Mouse (Mus musculus) G1E (cell line): Measurements from ENCODE around the gene Fam241a. TPM values are rescaled to one million over a fixed set of nuclear protein-coding genes. Genes with fewer than 3 reads are reported as not detected.

Experiments used
- ATAC-seq: 2 replicates; pipeline ENCODE4 v1.8.0; 2016; ENCODE audit warnings: mild to moderate bottlenecking; ENCODE audit not compliant: insufficient number of reproducible peaks, poor library complexity, low FRiP score, severe bottlenecking; ENCODE audit errors: extremely low read depth
- DNase-seq: peaks from one replicate; pipeline ENCODE4 v3.0.0; 2012; ENCODE audit warnings: low spot score
- H3K27me3 ChIP-seq: 2 replicates; pipeline ENCODE4 v1.6.1; 2012; ENCODE audit warnings: mild to moderate bottlenecking, low read length, inconsistent platforms; ENCODE audit not compliant: insufficient read depth
- H3K36me3 ChIP-seq: replicated peaks from 2 replicates; pipeline ENCODE3; 2012; ENCODE audit warnings: mild to moderate bottlenecking, inconsistent platforms
- H3K4me1 ChIP-seq: 2 replicates; pipeline ENCODE4 v1.6.1; 2012; ENCODE audit warnings: low read depth, low read length, inconsistent platforms, mixed read lengths; ENCODE audit not compliant: insufficient read depth
- H3K4me3 ChIP-seq: 2 replicates; pipeline ENCODE4 v1.5.1; 2012; ENCODE audit warnings: low read depth, mild to moderate bottlenecking, inconsistent platforms, low read length, moderate library complexity, mixed read lengths
- H3K9me3 ChIP-seq: replicated peaks from 2 replicates; pipeline ENCODE4 v1.6.1; 2012; ENCODE audit warnings: inconsistent platforms
- CTCF ChIP-seq: IDR thresholded peaks from 2 replicates; pipeline ENCODE4 v1.5.1; 2012; ENCODE audit warnings: low read depth, low read length, inconsistent platforms, mixed read lengths
- GATA1 ChIP-seq: IDR thresholded peaks from 2 replicates; pipeline ENCODE4 v1.6.1; 2012; ENCODE audit warnings: borderline replicate concordance, low read length, inconsistent platforms, mixed read lengths
- GATA2 ChIP-seq: IDR thresholded peaks from 2 replicates; pipeline ENCODE4 v1.6.1; 2012; ENCODE audit warnings: low read depth, low read length, inconsistent platforms, borderline replicate concordance
- POLR2AphosphoS5 ChIP-seq: IDR thresholded peaks from 2 replicates; pipeline ENCODE4 v1.6.1; 2012; ENCODE audit warnings: low read depth, low read length, inconsistent platforms; ENCODE audit not compliant: insufficient replicate concordance
- TAL1 ChIP-seq: conservative IDR thresholded peaks from 2 replicates; pipeline ENCODE4 v1.6.1; 2012; ENCODE audit warnings: low read depth, low read length, inconsistent platforms, mixed read lengths
- polyA plus RNA-seq: library from polyadenylated mRNA; stranded (reverse); fragments of >175 nt; gene quantifications from 2 replicates; pipeline ENCODE4 v1.2.3, GENCODE M21; 2012
- total RNA-seq, 2 experiments: library from RNA; stranded (forward) in 1 of 2; stranded (reverse) in 1 of 2; fragments of 200-1000 nt in 1 of 2; fragments of >200 nt in 1 of 2; fragmentation: Nextera tagmentation in 1 of 2; gene quantifications; 2 replicates each; pipeline ENCODE4 v1.2.3; 2014 to 2017

Gene Fam241a
- total and polyA plus RNA-seq, 3 experiments = 22.5 to 49.7 (median 27.7) TPM

DNA sequence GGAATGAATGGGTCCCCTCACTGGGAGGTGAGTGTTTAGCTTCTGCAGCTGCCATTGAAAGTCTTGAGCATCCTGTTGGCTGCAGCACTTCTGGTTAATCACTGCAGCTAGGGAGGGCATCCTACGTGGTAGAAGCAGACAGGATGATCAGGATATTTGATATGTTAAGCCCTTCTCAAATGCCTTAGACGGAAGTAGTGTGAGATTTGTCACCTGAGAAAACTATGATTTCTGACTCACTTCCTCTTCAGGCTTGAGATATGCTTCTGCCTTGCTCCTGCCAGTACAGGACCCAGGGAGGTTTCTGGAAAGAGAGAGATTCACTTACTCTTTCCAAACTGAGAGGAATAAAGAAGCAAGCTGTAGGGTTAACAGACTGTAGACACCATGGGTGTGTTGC lies 27.1 kb upstream of the Fam241a start:
- H3K4me3 ChIP-seq = no peak overlapping the region
- no peak for ATAC-seq
- H3K4me1 ChIP-seq = peaks cover 27% of the 10 kb centered on the region
- no peaks in the 10 kb centered on the region for H3K9me3 ChIP-seq
- DNase-seq = no peak
- no peak for TF ChIP-seq TAL1
- no peak for TF ChIP-seq POLR2AphosphoS5
- TF ChIP-seq GATA2 = no peak
- TF ChIP-seq GATA1 = no peak
- TF ChIP-seq CTCF = no peak
- no peaks in the 10 kb centered on the region for H3K27me3 ChIP-seq
- H3K36me3 ChIP-seq = no peaks in the 10 kb centered on the region

DNA sequence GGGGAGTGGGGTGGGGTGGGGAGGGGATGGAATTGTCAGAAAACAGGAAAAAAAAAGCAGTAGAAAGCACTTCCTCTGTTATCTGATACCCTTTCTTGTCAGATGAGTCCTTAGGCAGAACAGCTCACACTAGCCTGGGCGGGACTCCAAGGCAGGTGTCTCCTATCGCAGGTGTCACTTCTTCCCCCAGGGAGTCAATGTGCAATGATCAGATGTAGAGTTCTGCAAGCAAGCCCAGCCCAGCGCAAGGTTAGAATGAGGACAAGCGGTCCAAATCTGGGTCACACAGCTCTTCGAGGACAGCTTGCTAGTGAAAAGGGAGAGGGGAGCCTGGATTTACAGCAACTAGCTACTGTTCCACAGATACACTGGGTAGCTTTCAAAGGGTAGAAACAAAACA lies 26.0 kb upstream of the Fam241a start:
- TF ChIP-seq CTCF = no peak
- TF ChIP-seq POLR2AphosphoS5 = no peak
- TF ChIP-seq GATA2 = no peak
- no peak for TF ChIP-seq GATA1
- no peak for TF ChIP-seq TAL1
- ATAC-seq (no peak), DNase-seq (no peak)

DNA sequence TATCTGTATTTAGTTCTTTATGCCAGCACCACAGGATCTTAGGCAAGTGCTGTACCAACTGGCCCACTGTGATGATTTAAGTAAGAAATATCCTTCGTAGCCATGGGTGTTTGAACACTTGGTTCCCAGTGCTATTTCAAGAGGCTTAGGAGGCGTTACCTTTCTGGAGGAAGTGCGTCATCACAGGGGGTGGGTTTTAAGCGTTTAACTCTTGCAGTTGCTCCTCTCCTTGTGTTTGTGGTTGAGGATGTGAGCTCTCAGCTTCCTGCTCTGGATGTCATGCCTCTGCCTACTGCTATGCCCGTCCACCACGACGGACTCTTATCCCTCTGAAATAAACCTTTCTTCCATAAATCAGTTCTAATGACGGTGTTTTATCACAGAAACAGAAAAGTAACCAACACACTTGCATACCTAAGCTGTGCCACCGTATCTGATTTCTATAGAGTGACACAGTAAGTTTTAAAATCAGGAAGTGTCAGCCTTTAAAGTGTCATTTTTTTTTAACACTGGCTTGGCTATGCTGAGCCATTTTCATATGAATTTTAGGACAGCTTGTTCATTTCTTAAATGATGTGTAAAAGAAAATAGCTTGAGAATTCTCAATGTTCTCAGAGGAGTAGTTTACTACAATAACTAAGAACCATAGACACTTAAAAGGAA lies 22.0 kb upstream of the Fam241a start:
- Histone ChIP-seq H3K4me3 (no peak overlapping the region; the same call in 1 of the 2 replicates), H3K9me3 (no peaks in the 10 kb centered on the region), H3K36me3 (no peaks in the 10 kb centered on the region), H3K4me1 (peaks cover 32% of the 10 kb centered on the region), H3K27me3 (no peaks in the 10 kb centered on the region)
- DNase-seq (no peak), ATAC-seq (0 out of 2 replicates have a peak, but pooled peaks have one; percentile 17)
- TF ChIP-seq POLR2AphosphoS5 = no peak

More for the DNA sequence above, 26.0 kb upstream of the Fam241a start:
- H3K4me1 ChIP-seq = peaks cover 35% of the 10 kb centered on the region
- H3K9me3 ChIP-seq = no peaks in the 10 kb centered on the region
- H3K36me3 ChIP-seq = no peaks in the 10 kb centered on the region
- H3K27me3 ChIP-seq = no peaks in the 10 kb centered on the region
- H3K4me3 ChIP-seq = no peak overlapping the region

DNA sequence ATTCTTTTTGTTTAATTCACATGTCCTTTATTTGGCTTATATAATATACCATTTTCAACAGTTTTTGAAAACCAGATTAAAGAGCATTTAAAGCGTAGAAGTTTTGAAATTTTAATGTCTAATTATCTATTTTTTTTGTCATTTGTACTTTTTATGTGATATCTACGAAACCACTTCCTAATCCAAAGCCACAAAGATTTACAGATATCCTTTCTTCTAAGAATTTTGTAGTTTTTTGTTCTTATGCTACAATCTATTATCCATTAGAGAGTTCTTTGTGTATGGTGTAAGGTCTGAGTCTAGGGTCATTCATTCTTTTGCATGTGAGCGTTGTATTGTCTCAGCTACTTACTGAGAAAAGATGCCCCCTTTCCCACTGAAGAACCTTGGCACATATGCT lies 21.4 kb upstream of the Fam241a start:
- Histone ChIP-seq H3K9me3 (no peaks in the 10 kb centered on the region), H3K4me1 (peaks cover 29% of the 10 kb centered on the region), H3K27me3 (no peaks in the 10 kb centered on the region), H3K4me3 (no peak overlapping the region; the same call in 1 of the 2 replicates), H3K36me3 (no peaks in the 10 kb centered on the region)
- DNase-seq (no peak), ATAC-seq (peak; percentile 57)
- TF ChIP-seq GATA1 (no peak), TAL1 (no peak)

DNA sequence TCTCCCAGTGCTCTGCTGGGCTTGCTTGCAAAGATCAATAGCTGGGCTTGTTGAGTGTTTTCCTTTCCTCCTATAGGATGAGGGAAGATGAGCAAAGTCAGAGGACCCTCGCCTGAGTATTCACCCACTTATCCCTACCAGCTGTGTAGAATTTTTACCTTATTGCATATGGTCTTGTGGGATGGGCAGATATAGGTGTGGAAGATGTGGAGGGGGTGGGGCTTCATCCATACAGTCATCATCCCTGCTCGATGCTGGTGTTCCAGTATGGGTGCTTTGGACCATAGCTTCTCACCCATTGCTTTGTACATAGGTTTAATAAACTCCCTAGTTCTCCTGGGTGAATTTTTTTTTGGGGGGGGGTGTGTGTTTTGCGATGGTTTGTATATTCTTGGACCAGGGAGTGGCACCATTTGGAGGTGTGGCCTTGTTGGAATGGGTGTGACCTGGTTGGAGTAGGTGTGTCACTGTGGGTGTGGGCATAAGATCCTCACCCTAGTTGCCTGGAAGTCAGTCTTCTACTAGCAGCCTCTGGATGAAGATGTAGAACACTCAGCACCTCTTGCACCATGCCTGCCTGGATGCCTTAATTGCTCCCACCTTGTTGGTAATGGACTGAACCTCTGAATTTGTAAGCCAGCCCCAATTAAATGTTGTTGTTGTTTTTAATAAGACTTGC lies 19.7 kb upstream of the Fam241a start:
- DNase-seq (no peak), ATAC-seq (no peak)
- Histone ChIP-seq H3K4me1 (peaks cover 26% of the 10 kb centered on the region), H3K9me3 (no peaks in the 10 kb centered on the region), H3K27me3 (no peaks in the 10 kb centered on the region), H3K4me3 (no peak overlapping the region), H3K36me3 (no peaks in the 10 kb centered on the region)
- TF ChIP-seq CTCF (no peak), POLR2AphosphoS5 (no peak), GATA1 (no peak), TAL1 (no peak), GATA2 (no peak)

DNA sequence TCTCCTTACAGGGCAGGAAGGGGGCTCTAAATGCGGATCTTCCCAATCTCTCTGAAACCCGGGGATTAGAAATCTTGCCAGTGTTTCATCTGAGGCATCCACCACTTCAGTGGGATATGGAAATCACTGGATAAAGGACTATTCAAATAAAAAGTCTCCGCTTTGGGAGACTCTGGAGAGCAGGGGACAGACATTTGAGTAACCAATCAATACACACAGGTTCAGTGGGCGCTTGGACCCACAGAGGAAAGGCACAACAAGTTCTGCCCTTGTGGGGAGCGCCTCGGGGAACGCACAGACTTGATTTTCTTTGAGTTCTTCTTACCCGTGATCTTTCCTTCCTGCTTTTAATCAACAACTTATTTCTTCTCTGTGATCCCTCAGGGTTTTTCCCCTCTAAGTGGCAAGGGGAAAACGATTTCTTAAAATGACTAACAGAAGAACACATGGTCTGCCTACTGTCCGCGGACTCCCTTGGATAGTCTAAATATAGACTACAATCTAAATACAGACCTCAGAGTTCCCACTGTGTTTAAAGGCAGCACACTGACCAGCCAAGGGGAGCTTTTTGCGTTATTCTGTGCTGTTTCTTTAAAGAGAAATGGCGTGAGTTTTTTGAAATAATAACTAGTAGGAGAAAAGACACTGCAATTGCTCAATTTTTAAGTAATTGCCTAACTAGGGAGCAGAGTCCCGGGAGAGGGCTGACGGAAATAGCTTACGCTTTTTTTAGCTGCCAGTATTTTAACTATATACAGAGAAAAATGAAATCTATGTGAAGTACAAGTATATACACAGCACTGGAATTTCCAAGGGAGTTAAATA lies 18.0 kb upstream of the Fam241a start:
- H3K4me3 ChIP-seq = no peak overlapping the region
- no peaks in the 10 kb centered on the region for H3K36me3 ChIP-seq
- ATAC-seq (no peak), DNase-seq (no peak)
- no peak for TF ChIP-seq TAL1
- TF ChIP-seq GATA1 = no peak
- TF ChIP-seq GATA2 = no peak
- no peak for TF ChIP-seq POLR2AphosphoS5
- TF ChIP-seq CTCF = no peak
- H3K27me3 ChIP-seq = no peaks in the 10 kb centered on the region
- no peaks in the 10 kb centered on the region for H3K9me3 ChIP-seq
- peaks cover 21% of the 10 kb centered on the region for H3K4me1 ChIP-seq
